Mouse (Mus musculus) liver, embryonic 11.5 days (tissue): Measurements from ENCODE around the gene Rbfox1. TPM values are rescaled to one million over a fixed set of nuclear protein-coding genes. Genes with fewer than 3 reads are reported as not detected.

Experiments
- ATAC-seq: fragments of 200-750 bp; cut with Nextera tagmentation; replicated peaks from 2 replicates; pipeline ENCODE4 v1.8.0; 2017; ENCODE audit warnings: moderate number of reproducible peaks, mild to moderate bottlenecking, moderate TSS enrichment, moderate library complexity; ENCODE audit not compliant: low FRiP score
- DNase-seq: peaks from one replicate; pipeline ENCODE4 v3.0.0-alpha.2; 2017; ENCODE audit warnings: low spot score
- H3K27ac ChIP-seq: fragments of 300-500 bp; sonication (generic); 2 replicates; pipeline ENCODE4 v1.5.1; 2014; ENCODE audit warnings: mild to moderate bottlenecking, low read depth, low read length, control low read depth
- H3K27me3 ChIP-seq: fragments of 300-500 bp; sonication (generic); replicated peaks from 2 replicates; pipeline ENCODE4 v1.6.1; 2014; ENCODE audit warnings: low read length, mixed read lengths; ENCODE audit not compliant: control insufficient read depth, insufficient read depth
- H3K36me3 ChIP-seq: fragments of 300-500 bp; sonication (generic); 2 replicates; pipeline ENCODE4 v1.6.1; 2014; ENCODE audit warnings: mild to moderate bottlenecking, low read length, moderate library complexity, mixed read lengths; ENCODE audit not compliant: control insufficient read depth, insufficient read depth
- H3K4me1 ChIP-seq: fragments of 300-500 bp; sonication (generic); replicated peaks from 2 replicates; pipeline ENCODE4 v1.6.1; 2014; ENCODE audit warnings: low read length, mixed read lengths; ENCODE audit not compliant: control insufficient read depth, insufficient read depth
- H3K4me2 ChIP-seq: fragments of 300-500 bp; sonication (generic); 2 replicates; pipeline ENCODE4 v1.6.1; 2014; ENCODE audit warnings: mild to moderate bottlenecking, control low read depth, moderate library complexity
- H3K4me3 ChIP-seq: fragments of 300-500 bp; sonication (generic); 2 replicates; pipeline ENCODE4 v1.5.1; 2014; ENCODE audit warnings: low read depth, low read length, control low read depth
- H3K9ac ChIP-seq: fragments of 300-500 bp; sonication (generic); 2 replicates; pipeline ENCODE4 v1.6.1; 2014; ENCODE audit warnings: low read depth, low read length, control low read depth
- H3K9me3 ChIP-seq: fragments of 300-500 bp; sonication (generic); 2 replicates; pipeline ENCODE4 v1.6.1; 2016; ENCODE audit warnings: low read length, inconsistent platforms, mixed read lengths; ENCODE audit not compliant: control insufficient read depth
- WGBS: fragments of 180-500 bp; shearing (Covaris S2); extraction: QIAGEN DNeasy Blood & Tissue Kit; methylation state at CpG from one replicate; pipeline ENCODE4 v1.1.7; 2014; 5-methylcytosine and 5-hydroxymethylcytosine counted together
- polyA plus RNA-seq: library from polyadenylated mRNA; unstranded; fragments of >200 nt; fragmentation: Nextera tagmentation; extraction: Ambion mirVana; gene quantifications from 2 replicates; pipeline ENCODE4 v1.2.1, GENCODE M21; 2014

The Rbfox1 gene
- polyA plus RNA-seq, 1 experiment from 2014 or later: 1.4 TPM

GRCm38 (mm10) chr16:6882683-6883430 lies 997.7 kb downstream of the Rbfox1 start:
- no peak for ATAC-seq
- H3K4me2 ChIP-seq: no peak overlapping the region
- H3K9ac ChIP-seq: no peak overlapping the region
- WGBS: 55% methylated on average over 12 of the region's 12 CpGs
- H3K9me3 ChIP-seq: no peaks in the 10 kb centered on the region
- DNase-seq: no peak
- H3K4me3 ChIP-seq: no peak overlapping the region
- H3K4me1 ChIP-seq: no peaks in the 10 kb centered on the region
- H3K27me3 ChIP-seq: no peaks in the 10 kb centered on the region
- H3K27ac ChIP-seq: no peak overlapping the region
- no peaks in the 10 kb centered on the region for H3K36me3 ChIP-seq

GRCm38 (mm10) chr16:6883798-6884197 lies 998.6 kb downstream of the Rbfox1 start:
- 61% methylated on average over 1 of the region's 1 CpGs for WGBS
- no peak overlapping the region for H3K27ac ChIP-seq
- no peak for DNase-seq
- H3K27me3 ChIP-seq: no peaks in the 10 kb centered on the region
- ATAC-seq: no peak
- H3K36me3 ChIP-seq: no peaks in the 10 kb centered on the region
- H3K4me3 ChIP-seq: no peak overlapping the region
- no peaks in the 10 kb centered on the region for H3K4me1 ChIP-seq
- H3K9ac ChIP-seq: no peak overlapping the region
- H3K4me2 ChIP-seq: no peak overlapping the region
- H3K9me3 ChIP-seq: no peaks in the 10 kb centered on the region

GRCm38 (mm10) chr16:6885617-6886016 lies 1000.5 kb downstream of the Rbfox1 start:
- Histone ChIP-seq H3K27me3 (no peaks in the 10 kb centered on the region), H3K4me2 (no peak overlapping the region), H3K9me3 (no peaks in the 10 kb centered on the region), H3K4me3 (no peak overlapping the region), H3K9ac (no peak overlapping the region), H3K4me1 (no peaks in the 10 kb centered on the region), H3K36me3 (no peaks in the 10 kb centered on the region), H3K27ac (no peak overlapping the region)
- 70% methylated on average over 3 of the region's 3 CpGs for WGBS
- ATAC-seq (no peak), DNase-seq (no peak)

- H3K27me3 ChIP-seq: no peaks in the 10 kb centered on the region
- H3K4me2 ChIP-seq: no peak overlapping the region
- no peak for ATAC-seq
- H3K9me3 ChIP-seq: no peaks in the 10 kb centered on the region
- H3K4me3 ChIP-seq: no peak overlapping the region
- no peak for DNase-seq
- H3K36me3 ChIP-seq: no peaks in the 10 kb centered on the region
- no peak overlapping the region for H3K27ac ChIP-seq
- WGBS: 28% methylated on average over 4 of the region's 4 CpGs
- no peak overlapping the region for H3K9ac ChIP-seq
- H3K4me1 ChIP-seq: no peaks in the 10 kb centered on the region
Observed at GRCm38 (mm10) chr16:6889221-6889620, 1004.1 kb downstream of the Rbfox1 start.

- no peaks in the 10 kb centered on the region for H3K27me3 ChIP-seq
- H3K27ac ChIP-seq: no peak overlapping the region
- no peak overlapping the region for H3K4me3 ChIP-seq
- DNase-seq (no peak), ATAC-seq (no peak)
- H3K9me3 ChIP-seq: no peaks in the 10 kb centered on the region
- no peaks in the 10 kb centered on the region for H3K36me3 ChIP-seq
- WGBS: 63% methylated on average over 6 of the region's 6 CpGs
- H3K4me1 ChIP-seq: no peaks in the 10 kb centered on the region
- no peak overlapping the region for H3K4me2 ChIP-seq
- H3K9ac ChIP-seq: no peak overlapping the region
Observed at GRCm38 (mm10) chr16:6897734-6898133, 1012.6 kb downstream of the Rbfox1 start.

- Histone ChIP-seq H3K9ac (no peak overlapping the region), H3K9me3 (no peaks in the 10 kb centered on the region), H3K27me3 (no peaks in the 10 kb centered on the region), H3K4me1 (no peaks in the 10 kb centered on the region), H3K27ac (no peak overlapping the region), H3K4me2 (no peak overlapping the region), H3K4me3 (no peak overlapping the region), H3K36me3 (no peaks in the 10 kb centered on the region)
- ATAC-seq (no peak), DNase-seq (no peak)
- WGBS: 67% methylated on average over 2 of the region's 2 CpGs
Observed at GRCm38 (mm10) chr16:6900006-6900405, 1014.9 kb downstream of the Rbfox1 start.

- H3K27ac ChIP-seq: no peak overlapping the region
- no peaks in the 10 kb centered on the region for H3K9me3 ChIP-seq
- no peaks in the 10 kb centered on the region for H3K27me3 ChIP-seq
- no peak overlapping the region for H3K4me2 ChIP-seq
- H3K9ac ChIP-seq: no peak overlapping the region
- DNase-seq (no peak), ATAC-seq (no peak)
- H3K36me3 ChIP-seq: no peaks in the 10 kb centered on the region
- WGBS: 52% methylated on average over 4 of the region's 4 CpGs
- H3K4me1 ChIP-seq: no peaks in the 10 kb centered on the region
- no peak overlapping the region for H3K4me3 ChIP-seq
Observed at GRCm38 (mm10) chr16:6904984-6905383, 1019.8 kb downstream of the Rbfox1 start.

- no peak for DNase-seq
- H3K4me2 ChIP-seq: no peak overlapping the region
- 75% methylated on average over 2 of the region's 2 CpGs for WGBS
- ATAC-seq: no peak
- H3K36me3 ChIP-seq: no peaks in the 10 kb centered on the region
- H3K9me3 ChIP-seq: no peaks in the 10 kb centered on the region
- no peak overlapping the region for H3K9ac ChIP-seq
- no peak overlapping the region for H3K4me3 ChIP-seq
- H3K27me3 ChIP-seq: no peaks in the 10 kb centered on the region
- no peaks in the 10 kb centered on the region for H3K4me1 ChIP-seq
- no peak overlapping the region for H3K27ac ChIP-seq
Observed at GRCm38 (mm10) chr16:6906001-6906400, 1020.8 kb downstream of the Rbfox1 start.

- no peak overlapping the region for H3K9ac ChIP-seq
- H3K4me1 ChIP-seq: no peaks in the 10 kb centered on the region
- H3K4me3 ChIP-seq: no peak overlapping the region
- ATAC-seq: no peak
- no peak overlapping the region for H3K27ac ChIP-seq
- no peaks in the 10 kb centered on the region for H3K27me3 ChIP-seq
- H3K9me3 ChIP-seq: no peaks in the 10 kb centered on the region
- DNase-seq: no peak
- 71% methylated on average over 6 of the region's 6 CpGs for WGBS
- H3K4me2 ChIP-seq: no peak overlapping the region
- no peaks in the 10 kb centered on the region for H3K36me3 ChIP-seq
Observed at GRCm38 (mm10) chr16:6907550-6907949, 1022.4 kb downstream of the Rbfox1 start.
